Mouse (Mus musculus) forebrain, embryonic 10.5 days (tissue): ENCODE data around the gene Kctd17. TPM values are rescaled to one million over a fixed set of nuclear protein-coding genes. Genes with fewer than 3 reads are reported as not detected.
A peak's percentile ranks its signal among the peaks of the same experiment; 100 is the strongest.

ENCODE experiments used
- DNase-seq: peaks from one replicate; pipeline ENCODE4 v3.0.0-alpha.2; 2017; ENCODE audit warnings: low spot score; ENCODE audit errors: extremely low spot score
- H3K27ac ChIP-seq: fragments of 300-500 bp; sonication (generic); 2 replicates; pipeline ENCODE4 v1.5.1; 2016; ENCODE audit warnings: mild to moderate bottlenecking
- H3K27me3 ChIP-seq: fragments of 300-500 bp; sonication (generic); 2 replicates; pipeline ENCODE4 v1.6.1; 2016; ENCODE audit warnings: mild to moderate bottlenecking; ENCODE audit not compliant: poor library complexity, severe bottlenecking
- H3K36me3 ChIP-seq: fragments of 300-500 bp; sonication (generic); replicated peaks from 2 replicates; pipeline ENCODE4 v1.6.1; 2016; ENCODE audit warnings: mild to moderate bottlenecking, moderate library complexity
- H3K4me1 ChIP-seq: fragments of 300-500 bp; sonication (generic); 2 replicates; pipeline ENCODE4 v1.6.1; 2016
- H3K4me3 ChIP-seq: fragments of 300-500 bp; sonication (generic); 2 replicates; pipeline ENCODE4 v1.5.1; 2016; ENCODE audit warnings: mild to moderate bottlenecking, moderate library complexity
- H3K9me3 ChIP-seq: fragments of 300-500 bp; sonication (generic); 2 replicates; pipeline ENCODE4 v1.6.1; 2016; ENCODE audit warnings: mild to moderate bottlenecking, moderate library complexity
- WGBS: fragments of 180-500 bp; shearing (Covaris S2); methylation state at CpG from one replicate; pipeline ENCODE4 v1.1.7; 2016; 5-methylcytosine and 5-hydroxymethylcytosine counted together
- polyA plus RNA-seq: library from polyadenylated mRNA; unstranded; fragments of >200 nt; fragmentation: Nextera tagmentation; extraction: Ambion mirVana; gene quantifications from 2 replicates; pipeline ENCODE4 v1.2.1, GENCODE M21; 2016

Kctd17 gene
- polyA plus RNA-seq = 56.8 and 57.1 TPM in 2 replicates

- Histone ChIP-seq H3K4me1 (peaks cover 53% of the 10 kb centered on the region), H3K9me3 (no peaks in the 10 kb centered on the region), H3K4me3 (peak within 1 kb of the TSS; percentile 81), H3K27ac (peak within 1 kb of the TSS; percentile 91), H3K36me3 (peaks cover 35% of the 10 kb centered on the region), H3K27me3 (peaks cover 11% of the 10 kb centered on the region)
- DNase-seq = peak; percentile 77
- WGBS = 1% methylated on average over 52 of the region's 52 CpGs
Measured at GRCm38 (mm10) chr15:78428391-78429138, at the start of gene Kctd17. Kctd17 (plus strand) TSS chr15:78428564.

GRCm38 (mm10) chr15:78380208-78380607 lies 48.2 kb upstream of the Kctd17 start:
- DNase-seq = no peak
- 86% methylated on average over 2 of the region's 2 CpGs for WGBS
- H3K27ac ChIP-seq = no peak overlapping the region
- no peak overlapping the region for H3K4me3 ChIP-seq
- H3K4me1 ChIP-seq = peaks cover 3% of the 10 kb centered on the region; the same call in 1 of the 2 replicates
- H3K36me3 ChIP-seq = no peaks in the 10 kb centered on the region
- no peaks in the 10 kb centered on the region for H3K9me3 ChIP-seq
- no peaks in the 10 kb centered on the region for H3K27me3 ChIP-seq

GRCm38 (mm10) chr15:78380741-78381140 lies 47.6 kb upstream of the Kctd17 start:
- DNase-seq = no peak
- WGBS = 63% methylated on average over 4 of the region's 4 CpGs
- H3K9me3 ChIP-seq = no peaks in the 10 kb centered on the region
- H3K36me3 ChIP-seq = no peaks in the 10 kb centered on the region
- H3K4me3 ChIP-seq = no peak overlapping the region
- H3K27me3 ChIP-seq = no peaks in the 10 kb centered on the region
- H3K4me1 ChIP-seq = peaks cover 3% of the 10 kb centered on the region; the same call in 1 of the 2 replicates
- no peak overlapping the region for H3K27ac ChIP-seq

GRCm38 (mm10) chr15:78382115-78382514 lies 46.2 kb upstream of the Kctd17 start:
- H3K27ac ChIP-seq = no peak overlapping the region
- DNase-seq = no peak
- H3K27me3 ChIP-seq = no peaks in the 10 kb centered on the region
- no peaks in the 10 kb centered on the region for H3K36me3 ChIP-seq
- WGBS = 74% methylated on average over 4 of the region's 4 CpGs
- H3K4me3 ChIP-seq = no peak overlapping the region
- H3K9me3 ChIP-seq = no peaks in the 10 kb centered on the region
- peaks cover 3% of the 10 kb centered on the region; the same call in 1 of the 2 replicates for H3K4me1 ChIP-seq

GRCm38 (mm10) chr15:78383450-78384219 lies 44.7 kb upstream of the Kctd17 start:
- Histone ChIP-seq H3K27me3 (no peaks in the 10 kb centered on the region), H3K9me3 (no peaks in the 10 kb centered on the region), H3K4me3 (no peak overlapping the region), H3K27ac (0 out of 2 replicates have a peak overlapping the region, but pooled peaks have one; percentile 10), H3K4me1 (peaks cover 3% of the 10 kb centered on the region; the same call in 1 of the 2 replicates), H3K36me3 (no peaks in the 10 kb centered on the region)
- WGBS = 84% methylated on average over 11 of the region's 11 CpGs
- no peak for DNase-seq

- no peak overlapping the region for H3K4me3 ChIP-seq
- 85% methylated on average over 7 of the region's 7 CpGs for WGBS
- peaks cover 3% of the 10 kb centered on the region; the same call in 1 of the 2 replicates for H3K4me1 ChIP-seq
- no peaks in the 10 kb centered on the region for H3K9me3 ChIP-seq
- H3K36me3 ChIP-seq = no peaks in the 10 kb centered on the region
- no peak for DNase-seq
- H3K27me3 ChIP-seq = no peaks in the 10 kb centered on the region
- H3K27ac ChIP-seq = 0 out of 2 replicates have a peak overlapping the region, but pooled peaks have one; percentile 10
Measured at GRCm38 (mm10) chr15:78384220-78385116, 43.9 kb upstream of the Kctd17 start.

- Histone ChIP-seq H3K9me3 (no peaks in the 10 kb centered on the region), H3K36me3 (no peaks in the 10 kb centered on the region), H3K4me3 (no peak overlapping the region), H3K4me1 (peaks cover 3% of the 10 kb centered on the region; the same call in 1 of the 2 replicates), H3K27ac (no peak overlapping the region), H3K27me3 (no peaks in the 10 kb centered on the region)
- DNase-seq = no peak
- 89% methylated on average over 1 of the region's 1 CpGs for WGBS
Measured at GRCm38 (mm10) chr15:78385564-78385963, 42.8 kb upstream of the Kctd17 start.

GRCm38 (mm10) chr15:78390855-78391254 lies 37.5 kb upstream of the Kctd17 start:
- Histone ChIP-seq H3K4me3 (no peak overlapping the region), H3K4me1 (peaks cover 4% of the 10 kb centered on the region), H3K27me3 (no peaks in the 10 kb centered on the region), H3K36me3 (no peaks in the 10 kb centered on the region), H3K9me3 (no peaks in the 10 kb centered on the region), H3K27ac (no peak overlapping the region)
- 81% methylated on average over 3 of the region's 3 CpGs for WGBS
- no peak for DNase-seq

- 85% methylated on average over 8 of the region's 8 CpGs for WGBS
- Histone ChIP-seq H3K36me3 (no peaks in the 10 kb centered on the region), H3K9me3 (no peaks in the 10 kb centered on the region), H3K27ac (no peak within 1 kb of the TSS), H3K27me3 (no peaks in the 10 kb centered on the region), H3K4me1 (peaks cover 7% of the 10 kb centered on the region), H3K4me3 (no peak within 1 kb of the TSS)
- no peak for DNase-seq
Measured at GRCm38 (mm10) chr15:78395478-78395962, 32.8 kb upstream of the Kctd17 start, which contains the start of gene Tex33. Tex33 (minus strand) TSS chr15:78395912.

- DNase-seq = no peak
- no peaks in the 10 kb centered on the region for H3K9me3 ChIP-seq
- no peak overlapping the region for H3K4me3 ChIP-seq
- no peaks in the 10 kb centered on the region for H3K36me3 ChIP-seq
- H3K27me3 ChIP-seq = no peaks in the 10 kb centered on the region; the same call in 1 of the 2 replicates
- WGBS = 89% methylated on average over 6 of the region's 6 CpGs
- no peak overlapping the region for H3K27ac ChIP-seq
- peaks cover 43% of the 10 kb centered on the region for H3K4me1 ChIP-seq
Measured at GRCm38 (mm10) chr15:78401345-78401744, 27.0 kb upstream of the Kctd17 start.

- no peak overlapping the region for H3K27ac ChIP-seq
- H3K36me3 ChIP-seq = no peaks in the 10 kb centered on the region
- H3K4me3 ChIP-seq = no peak overlapping the region
- no peak for DNase-seq
- no peaks in the 10 kb centered on the region for H3K9me3 ChIP-seq
- WGBS = 82% methylated on average over 4 of the region's 4 CpGs
- peaks cover 49% of the 10 kb centered on the region for H3K4me1 ChIP-seq
- H3K27me3 ChIP-seq = no peaks in the 10 kb centered on the region; the same call in 1 of the 2 replicates
Measured at GRCm38 (mm10) chr15:78401921-78402320, 26.4 kb upstream of the Kctd17 start.

- H3K27ac ChIP-seq = no peak overlapping the region
- WGBS = 82% methylated on average over 7 of the region's 7 CpGs
- DNase-seq = no peak
- peaks cover 54% of the 10 kb centered on the region for H3K4me1 ChIP-seq
- H3K9me3 ChIP-seq = no peaks in the 10 kb centered on the region
- peaks cover 1% of the 10 kb centered on the region; the same call in 1 of the 2 replicates for H3K27me3 ChIP-seq
- H3K36me3 ChIP-seq = no peaks in the 10 kb centered on the region
- H3K4me3 ChIP-seq = no peak overlapping the region
Measured at GRCm38 (mm10) chr15:78402423-78402822, 25.9 kb upstream of the Kctd17 start.
